Mouse (Mus musculus) C2C12 (cell line): ENCODE data around the gene Mettl27. TPM values are rescaled to one million over a fixed set of nuclear protein-coding genes. Genes with fewer than 3 reads are reported as not detected.

Experiments used
- H3K27me3 ChIP-seq: one replicate; pipeline ENCODE4 v1.6.1; 2011; ENCODE audit not compliant: control insufficient read depth, insufficient read depth, insufficient read length
- H3K36me3 ChIP-seq: one replicate; pipeline ENCODE4 v1.6.1; 2011; ENCODE audit not compliant: control insufficient read depth, insufficient read depth
- H3K4me3 ChIP-seq: one replicate; pipeline ENCODE4 v1.5.1; 2011; ENCODE audit warnings: mild to moderate bottlenecking, control low read depth; ENCODE audit not compliant: poor library complexity, insufficient read depth, severe bottlenecking
- H3K79me2 ChIP-seq: one replicate; pipeline ENCODE4 v1.6.1; 2011; ENCODE audit not compliant: control insufficient read depth, insufficient read depth
- H3K79me3 ChIP-seq: one replicate; pipeline ENCODE4 v1.6.1; 2011; ENCODE audit warnings: low read depth, control low read depth
- H3ac ChIP-seq: one replicate; pipeline ENCODE3; 2011; ENCODE audit warnings: low read depth; ENCODE audit not compliant: control insufficient read depth, insufficient read length
- CEBPB ChIP-seq: IDR thresholded peaks from one replicate; pipeline ENCODE4 v1.6.1; 2011; ENCODE audit warnings: low read depth, mild to moderate bottlenecking, control low read depth, moderate library complexity
- CTCF ChIP-seq: IDR thresholded peaks from one replicate; pipeline ENCODE4 v1.5.1; 2011; ENCODE audit not compliant: control insufficient read depth, insufficient read depth, insufficient read length
- FOSL1 ChIP-seq: IDR thresholded peaks from one replicate; pipeline ENCODE4 v1.8.0; 2011; ENCODE audit warnings: mild to moderate bottlenecking, low read length; ENCODE audit not compliant: poor library complexity, insufficient read depth, severe bottlenecking
- MAX ChIP-seq: IDR thresholded peaks from one replicate; pipeline ENCODE4 v1.6.1; 2011; ENCODE audit warnings: mild to moderate bottlenecking, control low read depth
- MYOD1 ChIP-seq: IDR thresholded peaks from one replicate; pipeline ENCODE4 v1.6.1; 2011; ENCODE audit warnings: low read depth; ENCODE audit not compliant: control insufficient read depth, insufficient read length
- MYOG ChIP-seq: IDR thresholded peaks from one replicate; pipeline ENCODE4 v1.6.1; 2011; ENCODE audit not compliant: control insufficient read depth, insufficient read length; ENCODE audit errors: extremely low read depth
- USF1 ChIP-seq: IDR thresholded peaks from one replicate; pipeline ENCODE4 v1.6.1; 2011; ENCODE audit warnings: low read depth, mild to moderate bottlenecking, control low read depth, moderate library complexity
- polyA plus RNA-seq: library from polyadenylated mRNA; unstranded; fragments of >200 nt; fragmentation: generic; extraction: Trizol; gene quantifications from one replicate; pipeline ENCODE4 v1.2.1, GENCODE M21; 2012; ENCODE audit warnings: missing spikeins

Gene Mettl27
- polyA plus RNA-seq, 1 experiment: 4.3 TPM

DNA sequence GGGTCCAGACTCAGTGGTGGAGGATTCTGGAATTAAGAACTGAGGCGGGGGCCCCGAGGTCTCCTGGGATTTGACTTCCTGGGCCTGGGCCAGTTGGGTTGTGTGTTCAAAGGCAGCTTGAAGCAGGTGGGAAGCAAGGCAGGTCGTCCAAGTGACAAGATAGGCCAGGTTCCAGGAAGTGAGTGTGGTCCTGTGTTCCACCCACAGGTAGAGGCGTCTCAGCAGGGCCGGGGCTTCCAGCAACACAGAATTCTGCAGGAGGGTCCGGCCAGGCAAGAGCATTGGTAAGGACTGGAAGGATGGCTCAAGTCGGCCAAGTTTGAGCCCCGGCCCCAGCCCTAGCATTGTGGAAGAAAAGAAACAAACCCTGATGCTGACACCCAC, 30.5 kb upstream of the Mettl27 start:
- no peaks in the 10 kb centered on the region for H3K79me2 ChIP-seq
- H3K36me3 ChIP-seq: no peaks in the 10 kb centered on the region
- no peaks in the 10 kb centered on the region for H3K79me3 ChIP-seq
- no peak overlapping the region for H3K4me3 ChIP-seq
- peaks cover 62% of the 10 kb centered on the region for H3K27me3 ChIP-seq
- TF ChIP-seq FOSL1 (no peak), CEBPB (no peak), MAX (no peak), MYOD1 (no peak), CTCF (no peak), USF1 (no peak), MYOG (no peak)
- no peak overlapping the region for H3ac ChIP-seq

DNA sequence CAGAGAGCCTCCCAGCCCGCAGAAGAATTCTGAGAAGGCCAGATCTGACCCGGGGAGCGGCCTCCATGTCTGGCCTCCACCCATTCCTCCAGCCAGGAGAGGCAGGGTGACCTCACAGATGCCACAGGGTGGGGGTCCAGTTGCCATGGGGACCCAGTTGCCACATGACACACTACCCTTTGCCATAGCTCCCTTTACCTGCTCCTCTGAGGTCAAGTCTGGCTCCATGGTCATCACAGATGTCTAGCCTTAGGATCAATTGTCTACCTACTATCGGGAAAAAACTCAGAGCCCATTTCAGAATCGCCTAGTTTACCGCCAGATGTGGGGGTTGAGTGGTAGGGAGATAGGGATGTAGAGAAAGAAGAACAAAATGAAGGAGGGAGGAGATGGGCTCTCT, 25.5 kb upstream of the Mettl27 start, which contains the start of gene Tmem270:
Gene Tmem270 (minus strand): TSS at position 101 of the 400 bp plus-strand sequence.
- TF ChIP-seq MYOD1: no peak
- TF ChIP-seq MAX: no peak
- TF ChIP-seq MYOG: no peak
- no peak for TF ChIP-seq CTCF
- TF ChIP-seq CEBPB: no peak
- TF ChIP-seq USF1: no peak
- no peak for TF ChIP-seq FOSL1
- Histone ChIP-seq H3K27me3 (peaks cover 13% of the 10 kb centered on the region), H3K79me3 (no peaks in the 10 kb centered on the region), H3K4me3 (no peak within 1 kb of the TSS), H3K79me2 (no peaks in the 10 kb centered on the region), H3K36me3 (no peaks in the 10 kb centered on the region), H3ac (no peak within 1 kb of the TSS)

DNA sequence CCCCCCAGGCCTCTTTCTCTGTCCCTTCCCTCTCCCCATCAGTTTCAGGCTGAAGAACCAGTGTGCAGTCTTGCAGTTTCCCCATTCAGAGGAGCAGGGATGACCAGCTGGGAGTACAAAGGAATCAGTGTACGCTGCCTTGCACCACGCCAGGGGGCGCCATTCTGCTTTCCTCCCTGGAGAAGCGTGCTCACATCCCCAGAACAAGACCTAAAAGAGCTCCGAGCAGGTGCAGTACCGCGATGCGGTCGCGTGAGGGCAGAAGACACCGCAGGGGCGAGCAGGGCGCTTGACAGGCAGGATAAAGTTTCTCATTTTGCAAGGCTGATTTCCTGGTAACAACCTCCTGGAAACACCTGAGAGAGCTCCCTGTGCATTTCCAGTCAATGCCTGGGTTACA, 25.0 kb upstream of the Mettl27 start:
- Histone ChIP-seq H3K79me2 (no peaks in the 10 kb centered on the region), H3ac (no peak overlapping the region), H3K79me3 (no peaks in the 10 kb centered on the region), H3K36me3 (no peaks in the 10 kb centered on the region), H3K27me3 (peaks cover 9% of the 10 kb centered on the region), H3K4me3 (no peak overlapping the region)
- TF ChIP-seq CTCF: peak; percentile 98
- peak; percentile 10 for TF ChIP-seq MYOD1
- no peak for TF ChIP-seq CEBPB

DNA sequence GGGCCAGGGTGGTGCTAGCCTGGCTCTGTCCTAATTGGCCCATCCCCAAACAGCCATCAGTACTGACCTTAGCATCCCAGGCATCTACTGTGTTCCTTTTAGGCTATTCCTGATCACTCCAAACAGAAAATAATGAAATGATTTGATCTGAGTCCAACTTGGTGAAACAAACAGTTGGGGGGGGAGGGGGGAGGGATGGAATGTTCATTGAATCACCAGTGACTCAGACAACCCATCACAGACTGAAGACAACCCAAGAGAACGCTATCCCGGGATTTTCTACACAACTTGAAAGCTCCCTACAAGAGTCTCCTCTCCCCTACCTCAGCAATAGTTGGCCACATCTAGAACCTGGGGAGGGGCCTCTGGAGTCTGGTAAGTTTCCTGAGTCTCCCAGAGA, 20.3 kb upstream of the Mettl27 start:
- H3ac ChIP-seq: no peak overlapping the region
- no peaks in the 10 kb centered on the region for H3K79me2 ChIP-seq
- no peaks in the 10 kb centered on the region for H3K79me3 ChIP-seq
- no peak for TF ChIP-seq MYOD1
- no peak for TF ChIP-seq CTCF
- no peak for TF ChIP-seq CEBPB
- no peak for TF ChIP-seq USF1
- no peak for TF ChIP-seq FOSL1
- no peak for TF ChIP-seq MAX
- TF ChIP-seq MYOG: no peak
- H3K4me3 ChIP-seq: no peak overlapping the region
- H3K27me3 ChIP-seq: no peaks in the 10 kb centered on the region
- no peaks in the 10 kb centered on the region for H3K36me3 ChIP-seq

DNA sequence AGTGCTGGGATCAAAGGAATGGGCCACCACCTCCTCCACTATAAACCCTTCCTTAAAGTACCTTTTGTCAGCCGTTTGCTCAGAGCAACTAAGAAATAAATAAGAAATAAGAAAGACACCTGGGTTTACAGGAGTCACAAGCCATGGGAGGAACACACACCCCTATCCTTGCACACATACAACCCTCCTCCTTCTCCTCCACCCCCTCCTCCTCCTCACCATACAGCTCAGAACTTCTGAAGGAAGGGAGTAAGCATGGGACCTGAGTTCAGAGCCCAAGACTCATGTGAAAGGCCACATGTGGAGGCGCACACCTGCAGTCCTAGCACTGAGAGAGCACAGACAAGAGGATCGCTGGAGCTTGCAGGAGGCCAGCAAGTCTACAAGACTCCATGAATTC, 18.8 kb upstream of the Mettl27 start:
- Histone ChIP-seq H3K36me3 (no peaks in the 10 kb centered on the region), H3K27me3 (no peaks in the 10 kb centered on the region), H3K79me2 (no peaks in the 10 kb centered on the region), H3ac (no peak overlapping the region), H3K4me3 (no peak overlapping the region), H3K79me3 (no peaks in the 10 kb centered on the region)
- TF ChIP-seq MYOD1 (no peak), CEBPB (no peak), USF1 (no peak), MAX (no peak), MYOG (no peak), CTCF (no peak), FOSL1 (no peak)

DNA sequence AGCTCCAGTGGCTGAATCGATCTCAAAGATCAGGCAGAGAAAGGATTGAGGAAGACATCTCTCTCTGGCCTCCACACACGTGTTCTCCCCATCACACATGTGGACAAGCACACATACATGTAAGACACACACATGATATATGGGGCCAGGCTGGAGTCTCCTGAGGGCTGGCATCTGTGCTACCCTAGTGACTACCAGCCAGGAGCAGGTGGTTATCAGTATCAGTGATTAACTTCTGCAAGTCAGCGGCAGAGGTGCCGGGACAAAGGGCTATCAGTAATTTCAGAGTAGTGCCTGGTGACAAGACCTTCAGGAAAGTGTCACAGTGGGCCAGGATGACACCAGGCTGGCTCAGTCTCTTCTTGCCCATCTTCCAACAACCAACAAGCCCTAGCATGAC, 18.4 kb upstream of the Mettl27 start:
- Histone ChIP-seq H3K36me3 (no peaks in the 10 kb centered on the region), H3K79me2 (no peaks in the 10 kb centered on the region), H3K79me3 (no peaks in the 10 kb centered on the region), H3K4me3 (no peak overlapping the region), H3ac (no peak overlapping the region), H3K27me3 (no peaks in the 10 kb centered on the region)
- TF ChIP-seq MAX (no peak), MYOG (no peak)
